Mouse (Mus musculus): ENCODE measurements around the gene Muc20. TPM values are rescaled to one million over a fixed set of nuclear protein-coding genes. Genes with fewer than 3 reads are reported as not detected.

Muc20 gene
- total RNA-seq, 4 experiments from 2014 or later: not detected

Other genes starting within 250 kb of the Muc20 start
- 10 to 100 TPM; 70.9 to 85.1 (median 81.6) TPM for gene Tfrc, start 188.5 kb downstream of the Muc20 start, total RNA-seq (2022)
- 100 to 1,000 TPM; 243 to 266 (median 252) TPM for gene Tnk2, start 153.6 kb downstream of the Muc20 start, total RNA-seq (2022)
- under 1 TPM in 1 of 4 experiments, not detected in 3; 0.05 TPM for gene Muc4, start 61.5 kb downstream of the Muc20 start, total RNA-seq (2022)
- gene Smbd1, start 13.0 kb upstream of the Muc20 start, total RNA-seq (2022): not detected
- 100 to 1,000 TPM in 2 of 4 experiments, 10 to 100 TPM in 2; 94.8 to 117 (median 99.8) TPM for gene Fyttd1, start 80.1 kb upstream of the Muc20 start, total RNA-seq (2022)
- 10 to 100 TPM; 63.9 to 74.1 (median 69.3) TPM for gene Rubcn, start 80.3 kb upstream of the Muc20 start, total RNA-seq (2022)
- gene Lrch3, start 116.7 kb upstream of the Muc20 start, total RNA-seq (2022): 10 to 100 TPM; 34.4 to 51.8 (median 42.0) TPM

All from left cerebral cortex, adult 8-10 months (tissue).